Mouse (Mus musculus) right cerebral cortex, postnatal 4 days (tissue): ENCODE data around the gene Wdr82.
A peak's percentile ranks its signal among the peaks of the same experiment; 100 is the strongest.
"Not testable (repeated sequence)": the region's sequence is repeated elsewhere in the genome, so short reads cannot be mapped to it uniquely, and the experiment has no call there.

ENCODE experiments used
- DNase-seq: peaks from one replicate; pipeline ENCODE4 v3.0.0-alpha.2; 2022

Gene Wdr82

DNA sequence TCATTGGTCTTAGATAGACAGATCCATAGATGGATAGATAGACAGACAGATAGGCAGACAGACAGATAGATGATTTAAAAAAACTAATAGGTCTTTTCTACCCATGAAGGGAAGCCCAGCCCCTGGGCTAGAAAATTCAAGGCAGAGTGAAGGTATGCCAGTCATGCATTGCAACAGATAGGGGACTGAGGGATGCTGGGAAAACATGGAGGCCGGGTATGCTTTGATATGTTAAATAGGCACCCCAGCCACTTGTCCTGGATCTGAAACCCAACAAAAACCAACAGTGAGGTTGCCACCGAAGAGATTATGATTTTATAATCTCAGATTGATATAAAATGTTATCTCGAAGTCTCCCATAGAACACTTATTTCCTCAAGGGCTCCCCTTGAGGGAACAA lies 3.5 kb upstream of the Wdr82 start:
- DNase-seq: no peak

- no peak for DNase-seq
These were observed 3.0 kb upstream of the Wdr82 start for GRCm38 (mm10) chr9:106167703-106168102.

DNA sequence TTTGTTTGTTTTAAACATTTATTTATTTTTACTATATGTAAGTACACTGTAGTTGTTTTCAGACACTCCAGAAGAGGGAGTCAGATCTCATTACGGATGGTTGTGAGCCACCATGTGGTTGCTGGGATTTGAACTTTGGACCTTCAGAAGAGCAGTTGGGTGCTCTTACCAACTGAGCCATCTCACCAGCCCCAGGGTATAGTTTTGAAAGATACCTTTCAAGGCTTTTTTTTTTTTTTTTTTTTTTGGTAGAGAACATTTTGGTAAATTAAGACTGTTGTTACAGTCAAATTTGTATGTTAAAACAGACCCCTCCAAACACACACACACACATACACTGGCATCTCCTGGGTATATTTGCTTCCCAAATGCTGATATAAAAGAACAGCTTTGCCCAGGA lies 1.7 kb upstream of the Wdr82 start:
- DNase-seq: not testable (repeated sequence)

DNA sequence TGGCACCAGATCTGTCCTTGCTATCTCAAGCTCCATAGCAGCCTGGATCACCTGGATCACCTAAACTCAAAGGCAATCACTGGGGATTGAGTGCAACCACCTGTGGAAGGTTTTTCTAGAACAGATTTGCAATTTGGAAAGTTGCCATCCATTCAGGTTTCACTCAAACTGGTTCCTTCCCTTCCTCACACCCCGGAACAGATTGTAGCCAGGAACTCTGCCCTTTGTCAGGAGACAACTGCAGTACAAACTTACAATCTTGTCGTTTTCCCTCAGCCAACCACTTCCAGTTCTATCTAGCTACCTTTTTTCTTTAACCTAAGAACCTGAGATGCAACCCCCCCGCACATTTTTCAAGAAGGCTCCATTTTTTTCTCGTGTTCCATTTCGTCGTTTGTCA lies 811 bp upstream of the Wdr82 start:
- DNase-seq: no peak

GRCm38 (mm10) chr9:106171346-106172158 lies 824 bp downstream of the Wdr82 start:
- peak; percentile 76 for DNase-seq

DNA sequence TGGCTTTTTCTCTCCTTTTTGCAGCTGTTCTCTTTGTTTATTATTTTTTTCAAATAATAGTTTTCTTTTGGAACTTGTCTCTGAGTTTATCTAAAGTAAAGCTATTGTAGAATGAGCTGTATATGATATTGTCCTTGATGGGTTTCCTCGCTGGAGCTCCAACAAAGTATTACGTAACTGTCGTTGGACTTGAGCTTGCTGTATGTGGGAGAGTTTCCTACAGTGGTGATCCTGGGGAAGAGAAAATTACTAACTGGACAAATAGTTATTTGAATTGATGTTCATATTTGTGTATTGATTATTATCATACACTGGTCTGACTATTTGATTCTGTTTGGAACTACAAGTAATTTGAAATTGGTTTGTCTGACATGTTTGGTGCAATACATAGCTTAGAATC lies 1.8 kb downstream of the Wdr82 start:
- no peak for DNase-seq

DNA sequence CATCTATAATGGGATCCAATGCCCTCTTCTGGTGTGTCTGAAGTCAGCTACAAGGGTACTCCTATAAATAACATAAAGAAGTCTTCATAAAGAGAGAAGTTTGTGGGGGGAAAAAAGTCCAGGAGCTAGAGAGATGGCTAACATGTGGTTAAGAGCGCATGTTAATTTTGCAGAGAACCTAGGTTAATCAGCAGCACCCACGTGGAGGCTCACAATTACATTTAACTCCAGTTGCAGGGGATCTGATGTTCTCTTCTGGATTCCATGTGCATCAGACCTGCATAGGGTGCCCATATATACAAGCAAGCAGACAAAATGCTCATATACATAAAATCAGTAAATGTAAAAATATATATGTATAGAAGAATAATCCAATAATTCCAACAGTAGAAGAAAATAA lies 2.6 kb downstream of the Wdr82 start:
- DNase-seq: no peak

- DNase-seq: no peak
These were observed 4.9 kb downstream of the Wdr82 start for GRCm38 (mm10) chr9:106175552-106176200.

DNA sequence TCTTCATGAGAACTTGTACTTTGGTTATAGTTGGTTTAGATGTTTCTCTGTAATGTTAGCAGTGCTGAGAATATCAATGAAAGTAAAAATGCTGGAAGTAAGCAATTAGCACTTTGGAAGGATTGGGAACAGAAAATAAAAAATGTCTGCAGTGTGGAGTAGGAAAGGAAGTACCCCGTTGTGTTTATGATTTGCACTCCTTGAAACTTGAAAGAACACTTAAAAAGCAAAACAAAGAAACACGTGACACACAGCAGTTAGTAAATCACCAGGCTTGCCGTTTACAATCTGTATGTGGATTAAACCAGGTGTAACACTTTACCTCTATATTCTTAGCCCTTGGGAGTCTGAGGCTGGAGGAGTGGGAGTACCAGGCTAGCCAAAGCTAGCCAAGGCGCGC lies 6.0 kb downstream of the Wdr82 start:
- no peak for DNase-seq

- DNase-seq: no peak
These were observed 7.1 kb downstream of the Wdr82 start for GRCm38 (mm10) chr9:106177799-106178198.

DNA sequence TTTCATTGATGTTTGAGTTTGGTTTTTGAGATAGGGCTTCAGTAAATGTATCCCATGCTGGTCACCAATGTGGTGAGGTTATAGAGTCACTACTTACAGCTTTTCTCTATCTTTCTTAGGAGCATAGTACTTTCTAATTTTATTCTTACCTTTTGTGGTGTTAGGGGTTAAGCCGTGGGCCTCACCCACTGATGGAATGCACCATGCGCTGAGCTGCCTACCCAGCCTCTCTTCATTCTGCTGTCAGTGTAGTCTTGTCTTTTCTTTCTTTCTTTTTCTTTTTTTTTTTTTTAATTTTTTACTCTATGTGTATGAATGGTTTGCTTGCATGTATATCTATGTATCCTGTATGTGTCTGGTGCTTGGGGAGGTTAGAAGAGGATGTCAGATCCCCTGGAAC lies 8.7 kb downstream of the Wdr82 start:
- DNase-seq: no peak

DNA sequence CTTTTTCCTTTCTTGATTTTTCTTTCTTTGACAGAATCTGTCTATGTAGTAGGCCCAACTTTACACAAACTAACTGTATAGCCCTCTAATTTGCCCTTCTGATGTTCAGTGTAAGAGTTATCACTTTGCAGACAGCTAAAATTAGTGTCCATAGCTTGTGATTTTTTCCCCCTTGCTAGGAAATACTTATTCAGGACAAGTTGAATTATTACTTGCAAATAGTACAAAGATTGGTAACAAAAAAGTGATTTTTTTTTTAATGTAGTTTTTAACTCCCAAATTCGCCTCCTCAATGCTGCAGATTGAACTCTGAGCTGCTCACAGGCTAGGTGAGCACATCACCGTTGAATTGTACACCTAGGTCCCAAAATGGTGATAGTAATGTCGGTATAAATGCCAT lies 9.2 kb downstream of the Wdr82 start:
- DNase-seq: no peak

DNA sequence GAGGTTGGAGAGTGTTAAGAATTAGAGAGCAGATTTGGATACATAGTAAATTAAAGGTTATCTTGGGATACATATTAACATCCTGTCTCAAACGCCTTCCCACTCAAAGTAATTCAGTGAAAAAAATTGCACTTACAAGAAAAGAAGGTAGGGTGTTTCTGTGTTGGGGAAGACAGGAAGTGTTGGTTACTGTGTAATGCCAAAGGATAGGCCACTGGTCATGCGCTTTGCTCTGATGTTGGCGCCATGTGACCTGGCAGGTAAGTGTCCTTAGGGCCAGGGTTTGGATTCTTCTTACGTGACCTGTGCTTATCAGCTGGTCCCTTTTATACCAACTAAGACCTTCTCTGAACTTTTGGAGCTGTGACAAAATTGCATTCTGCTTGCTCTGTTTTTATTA lies 11.4 kb downstream of the Wdr82 start:
- DNase-seq: no peak

DNA sequence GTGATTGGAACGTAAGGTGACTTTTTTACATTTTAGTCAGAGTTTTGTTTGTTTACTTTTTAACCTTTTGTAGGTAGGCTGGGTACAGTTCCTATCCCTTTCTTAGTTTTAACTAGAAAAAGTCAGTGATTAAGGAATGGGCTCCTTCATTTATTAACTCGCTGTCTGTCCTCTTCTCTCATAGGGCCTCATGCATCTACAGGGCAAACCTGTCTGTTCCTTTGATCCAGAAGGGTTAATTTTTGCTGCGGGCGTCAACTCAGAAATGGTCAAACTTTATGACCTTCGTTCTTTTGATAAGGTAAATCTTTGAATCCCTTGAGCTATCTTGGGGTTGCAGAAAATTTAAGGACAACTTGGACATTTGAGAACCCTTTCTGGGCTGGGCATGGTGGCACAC lies 13.3 kb downstream of the Wdr82 start:
- DNase-seq: no peak

- DNase-seq: no peak
These were observed 20.6 kb downstream of the Wdr82 start for GRCm38 (mm10) chr9:106191355-106191754.

- no peak for DNase-seq
These were observed 21.3 kb downstream of the Wdr82 start for GRCm38 (mm10) chr9:106192024-106192423.

DNA sequence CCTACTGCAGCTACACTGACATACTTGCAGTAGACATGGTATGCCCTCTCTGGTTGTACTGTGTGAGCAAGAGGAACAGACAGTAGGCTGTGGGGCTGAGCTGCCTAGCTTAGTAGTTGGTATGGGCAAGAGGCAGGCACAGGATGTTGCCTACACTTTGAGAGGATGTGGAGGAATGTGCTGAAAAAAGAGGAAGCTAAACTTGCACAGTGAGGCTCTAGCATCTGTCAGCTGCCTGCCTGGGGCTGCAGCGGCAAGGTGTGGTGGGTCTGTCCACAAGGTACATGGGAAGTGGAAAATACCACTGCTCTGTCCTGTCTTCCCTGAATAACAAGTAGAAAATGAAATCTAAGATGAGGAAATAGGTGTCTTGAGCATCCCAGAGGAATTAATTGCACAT lies 22.3 kb downstream of the Wdr82 start:
- no peak for DNase-seq

DNA sequence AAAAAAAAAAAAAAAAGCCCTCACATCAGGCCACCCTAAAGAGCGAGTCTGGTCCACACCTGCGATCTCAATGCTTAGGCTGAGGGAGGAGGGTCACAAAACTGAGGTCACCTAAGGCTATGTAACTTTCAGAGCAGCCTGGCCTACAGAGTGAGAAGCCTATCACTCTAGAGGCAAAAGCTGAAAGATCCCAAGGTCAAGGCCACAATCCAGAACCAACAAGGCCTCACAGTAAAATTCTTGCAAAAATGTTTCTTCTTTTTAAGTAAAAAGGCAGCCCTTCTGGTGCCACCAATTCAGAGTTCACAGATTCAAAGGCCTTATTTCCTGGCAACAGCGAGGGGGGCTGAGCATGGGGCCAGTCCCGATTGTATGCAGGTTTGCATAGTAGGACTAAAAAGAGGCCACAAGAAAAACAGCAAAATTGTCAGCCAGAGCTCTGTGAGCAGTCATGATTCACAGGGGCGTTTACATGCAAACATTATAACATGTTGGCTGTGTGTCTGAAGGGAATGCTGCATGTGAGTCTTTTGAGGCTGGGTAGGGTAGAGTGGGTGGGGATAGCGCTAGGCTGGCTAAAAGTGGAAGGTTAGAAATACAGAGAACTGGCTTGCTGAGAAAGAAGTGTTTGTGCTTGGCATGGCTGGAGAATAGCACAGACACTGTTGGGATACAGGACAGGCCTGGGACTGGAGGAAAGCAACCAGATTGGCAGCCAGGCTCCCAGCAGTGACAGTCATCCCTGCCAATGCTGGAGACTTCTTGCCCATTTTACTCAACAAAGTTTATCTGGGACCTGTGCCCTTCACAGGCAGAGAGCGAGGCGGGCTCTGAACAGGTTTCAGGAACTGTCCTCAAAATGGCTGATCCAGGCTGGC lies 23.4 kb downstream of the Wdr82 start:
- DNase-seq: no peak

GRCm38 (mm10) chr9:106195693-106196092 lies 25.0 kb downstream of the Wdr82 start:
- no peak for DNase-seq

DNA sequence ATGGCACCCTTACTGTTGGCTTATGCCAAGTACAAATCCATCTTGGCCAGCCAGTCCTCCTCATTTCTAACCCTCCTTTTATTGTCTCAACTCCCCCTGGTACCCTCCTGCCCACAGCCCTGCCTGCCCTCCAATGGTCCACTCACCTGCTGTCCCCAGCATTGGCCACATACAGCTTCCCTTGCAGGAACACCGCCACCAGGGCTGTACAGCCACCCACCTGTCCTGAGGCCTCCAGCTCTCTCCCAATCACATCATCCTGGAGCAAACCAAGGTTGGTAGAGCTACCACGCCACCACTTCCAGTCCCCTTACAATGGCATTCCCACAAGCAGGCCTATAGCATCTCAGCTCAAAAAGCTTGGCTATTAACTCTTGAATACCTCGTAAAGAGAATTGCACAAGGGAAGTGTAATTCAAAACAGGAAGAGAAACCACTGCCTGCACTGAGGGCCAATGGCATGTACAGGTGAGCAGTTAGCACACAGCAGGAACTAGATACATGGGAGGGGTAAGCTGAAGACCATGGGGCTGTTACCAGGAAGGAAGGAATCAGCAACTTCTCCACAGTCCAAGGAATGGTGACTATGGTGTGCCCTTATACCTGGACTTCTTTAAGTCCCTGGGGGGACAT lies 26.5 kb downstream of the Wdr82 start:
- DNase-seq: no peak

- no peak for DNase-seq
These were observed 27.0 kb downstream of the Wdr82 start for GRCm38 (mm10) chr9:106197732-106198131.

GRCm38 (mm10) chr9:106198962-106199458 lies 28.3 kb downstream of the Wdr82 start:
- DNase-seq: peak; percentile 53
